Mouse (Mus musculus) brain, embryonic 14.5 days (tissue): ENCODE measurements at regions not wholly inside any gene's neighbourhood (a gene's known extent, or its start where the extent isn't known, plus 50 kb on each side); places are given as distances from the start of the nearest gene placed in this dataset.

ENCODE experiments used
- CTCF ChIP-seq: fragments of 200-500 bp; IDR thresholded peaks from 2 replicates; pipeline ENCODE4 v1.5.1; 2012; ENCODE audit warnings: inconsistent platforms, mild to moderate bottlenecking, moderate library complexity, borderline replicate concordance; ENCODE audit not compliant: insufficient read depth, insufficient read length; ENCODE audit errors: extremely low read depth
- POLR2A ChIP-seq: fragments of 200-500 bp; IDR thresholded peaks from 2 replicates; pipeline ENCODE4 v1.6.1; 2012; ENCODE audit warnings: mild to moderate bottlenecking, inconsistent platforms, borderline replicate concordance; ENCODE audit not compliant: poor library complexity, insufficient read depth, insufficient read length, severe bottlenecking; ENCODE audit errors: extremely low read depth

DNA sequence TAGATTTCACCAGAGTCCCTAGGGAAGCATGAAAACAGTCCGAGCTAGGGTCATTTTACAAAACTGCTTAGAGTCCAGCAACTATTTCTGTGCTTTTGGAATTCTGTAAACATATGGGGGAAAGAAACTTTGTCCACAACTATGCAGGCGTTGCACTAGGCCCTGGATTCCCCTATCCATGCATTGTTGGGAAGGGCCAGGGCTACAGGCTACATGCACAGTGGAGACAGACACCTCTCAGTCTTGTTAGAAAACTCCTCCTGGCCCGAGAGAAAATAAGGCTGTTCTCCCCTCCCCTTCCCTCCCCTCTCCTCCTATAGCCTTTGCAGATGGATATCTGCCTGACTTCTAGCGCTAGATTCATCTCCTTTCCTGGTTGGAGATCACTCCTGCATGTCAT is 113.9 kb upstream of the Bmp2 start:
- TF ChIP-seq CTCF (no peak), POLR2A (no peak)
